Mouse (Mus musculus): ENCODE results near the gene Larp1b. TPM values are rescaled to one million over a fixed set of nuclear protein-coding genes. Genes with fewer than 3 reads are reported as not detected.

Gene Larp1b
- total RNA-seq, 2 experiments from 2014 or later = 20.1 to 22.0 TPM

GRCm38 (mm10) chr3:41020687-41021086 lies 71.1 kb downstream of the Larp1b start:
- intact Hi-C loops (cut with DNase I) = no loop called here
- DNase-seq = no peak

GRCm38 (mm10) chr3:41021980-41022379 lies 72.4 kb downstream of the Larp1b start:
- intact Hi-C loops (cut with DNase I) = no loop called here
- DNase-seq = peak; percentile 39

- DNase-seq = no peak
- intact Hi-C loops (cut with DNase I) = no loop called here
Observed at GRCm38 (mm10) chr3:41030705-41031104, 81.1 kb downstream of the Larp1b start.

- intact Hi-C loops (cut with DNase I) = no loop called here
- no peak for DNase-seq
Observed at GRCm38 (mm10) chr3:41031286-41032210, 81.9 kb downstream of the Larp1b start.

- no peak for DNase-seq
- intact Hi-C loops (cut with DNase I) = no loop called here
Observed at GRCm38 (mm10) chr3:41038297-41038916, 88.8 kb downstream of the Larp1b start.

GRCm38 (mm10) chr3:41041241-41041640 lies 91.6 kb downstream of the Larp1b start:
- DNase-seq = no peak
- intact Hi-C loops (cut with DNase I) = no loop called here

GRCm38 (mm10) chr3:41042195-41042938 lies 92.7 kb downstream of the Larp1b start:
- DNase-seq = peak; percentile 54
- intact Hi-C loops (cut with DNase I) = no loop called here

- intact Hi-C loops (cut with DNase I) = no loop called here
- no peak for DNase-seq
Observed at GRCm38 (mm10) chr3:41043756-41044354, 94.2 kb downstream of the Larp1b start.

- DNase-seq = no peak
- intact Hi-C loops (cut with DNase I) = no loop called here
Observed at GRCm38 (mm10) chr3:41047838-41048237, 98.2 kb downstream of the Larp1b start.

- intact Hi-C loops (cut with DNase I) = no loop called here
- no peak for DNase-seq
Observed at GRCm38 (mm10) chr3:41053334-41053733, 103.7 kb downstream of the Larp1b start.

- intact Hi-C loops (cut with DNase I) = no loop called here
- DNase-seq = peak; percentile 86
Observed at GRCm38 (mm10) chr3:41058395-41058794, 108.8 kb downstream of the Larp1b start.

GRCm38 (mm10) chr3:41059249-41059648 lies 109.6 kb downstream of the Larp1b start:
- intact Hi-C loops (cut with DNase I) = no loop called here
- no peak for DNase-seq

- intact Hi-C loops (cut with DNase I) = no loop called here
- no peak for DNase-seq
Observed at GRCm38 (mm10) chr3:41061831-41062565, 112.4 kb downstream of the Larp1b start.

- DNase-seq = no peak
- intact Hi-C loops (cut with DNase I) = no loop called here
Observed at GRCm38 (mm10) chr3:41062758-41063157, 113.1 kb downstream of the Larp1b start.

- no peak for DNase-seq
- intact Hi-C loops (cut with DNase I) = no loop called here
Observed at GRCm38 (mm10) chr3:41065320-41065719, 115.7 kb downstream of the Larp1b start.

GRCm38 (mm10) chr3:41070519-41070918 lies 120.9 kb downstream of the Larp1b start:
- intact Hi-C loops (cut with DNase I) = loop anchor here (10.0 kb wide), 1 partner anchor 494 kb away; no protein-coding TSS in a partner anchor
- DNase-seq = peak; percentile 11

- intact Hi-C loops (cut with DNase I) = loop anchor here (10.0 kb wide), 1 partner anchor 489 kb away; no protein-coding TSS in a partner anchor
- DNase-seq = no peak
Observed at GRCm38 (mm10) chr3:41075376-41075775, 125.7 kb downstream of the Larp1b start.

GRCm38 (mm10) chr3:41078673-41079072 lies 129.0 kb downstream of the Larp1b start:
- intact Hi-C loops (cut with DNase I) = loop anchor here (10.0 kb wide), 1 partner anchor 486 kb away; no protein-coding TSS in a partner anchor
- DNase-seq = no peak

- DNase-seq = no peak
- intact Hi-C loops (cut with DNase I) = no loop called here
Observed at GRCm38 (mm10) chr3:41080724-41081123, 131.1 kb downstream of the Larp1b start.

All from left cerebral cortex, postnatal 4 days (tissue).